Mouse (Mus musculus) MEL (cell line): ENCODE data around the gene Mpp5. TPM values are rescaled to one million over a fixed set of nuclear protein-coding genes. Genes with fewer than 3 reads are reported as not detected.

Experiments
- DNase-seq: peaks from one replicate; pipeline ENCODE4 v3.0.0; 2011; ENCODE audit warnings: low read depth, low spot score
- H3K27ac ChIP-seq: 2 replicates; pipeline ENCODE4 v1.5.1; 2012; ENCODE audit warnings: low read depth, mild to moderate bottlenecking, control low read depth, low read length, moderate library complexity; ENCODE audit not compliant: control insufficient read depth
- H3K27me3 ChIP-seq, 2 experiments: fragments of 150-350 bp in 1 of 2; sonication (generic) in 1 of 2; 2 replicates each; pipeline ENCODE4 v1.6.1; 2012; ENCODE audit warnings: low read length in 2 of 2, mild to moderate bottlenecking in 2 of 2, improper control_type of control experiment in 1 of 2, moderate library complexity in 1 of 2; ENCODE audit not compliant: insufficient read depth in 2 of 2, control insufficient read depth in 1 of 2
- H3K36me3 ChIP-seq, 2 experiments: 2 replicates each; pipeline ENCODE4 v1.6.1; 2012 to 2014; ENCODE audit warnings: low read length in 2 of 2, improper control_type of control experiment in 1 of 2, inconsistent platforms in 1 of 2, mild to moderate bottlenecking in 1 of 2; ENCODE audit not compliant: insufficient read depth in 2 of 2, control insufficient read depth in 1 of 2
- H3K4me1 ChIP-seq, 2 experiments: fragments of 150-350 bp in 1 of 2; sonication (generic) in 1 of 2; 2 replicates each; pipeline ENCODE4 v1.6.1; 2012; ENCODE audit warnings: low read length in 2 of 2, improper control_type of control experiment in 1 of 2, mild to moderate bottlenecking in 1 of 2; ENCODE audit not compliant: insufficient read depth in 2 of 2, control insufficient read depth in 1 of 2
- H3K4me3 ChIP-seq, 2 experiments: fragments of 150-350 bp in 1 of 2; sonication (generic) in 1 of 2; 2 replicates each; pipeline ENCODE4 v1.5.1; 2012; ENCODE audit warnings: low read depth in 2 of 2, low read length in 2 of 2, mild to moderate bottlenecking in 2 of 2, moderate library complexity in 2 of 2, control low read depth in 1 of 2, improper control_type of control experiment in 1 of 2; ENCODE audit not compliant: control insufficient read depth in 1 of 2, insufficient read depth in 1 of 2
- H3K79me2 ChIP-seq: 2 replicates; pipeline ENCODE4 v1.6.1; 2012; ENCODE audit warnings: mild to moderate bottlenecking, low read length, moderate library complexity; ENCODE audit not compliant: control insufficient read depth, poor library complexity, insufficient read depth
- H3K9ac ChIP-seq: 2 replicates; pipeline ENCODE4 v1.6.1; 2012; ENCODE audit warnings: low read depth, mild to moderate bottlenecking, control low read depth, low read length, moderate library complexity; ENCODE audit not compliant: control insufficient read depth, poor library complexity, severe bottlenecking
- H3K9me3 ChIP-seq: fragments of 150-350 bp; sonication (generic); replicated peaks from 2 replicates; pipeline ENCODE4 v1.6.1; 2012; ENCODE audit warnings: mild to moderate bottlenecking, low read length, improper control_type of control experiment, moderate library complexity; ENCODE audit not compliant: insufficient read depth
- CHD2 ChIP-seq: IDR thresholded peaks from 2 replicates; pipeline ENCODE4 v1.6.1; 2011; ENCODE audit warnings: low read length, improper control_type of control experiment
- ELF1 ChIP-seq: IDR thresholded peaks from 2 replicates; pipeline ENCODE4 v1.6.1; 2014; ENCODE audit warnings: low read depth, mild to moderate bottlenecking, inconsistent platforms, low read length, improper control_type of control experiment, moderate library complexity
- GABPA ChIP-seq: IDR thresholded peaks from 2 replicates; pipeline ENCODE4 v1.6.1; 2012; ENCODE audit warnings: low read depth, mild to moderate bottlenecking, inconsistent platforms, low read length, improper control_type of control experiment, moderate library complexity
- KAT2A ChIP-seq: conservative IDR thresholded peaks from 2 replicates; pipeline ENCODE4 v1.6.1; 2012; ENCODE audit warnings: low read depth, low read length, improper control_type of control experiment, inconsistent platforms
- POLR2A ChIP-seq, 2 experiments: IDR thresholded peaks; 2 replicates each; pipeline ENCODE4 v1.6.1; 2011 to 2012; ENCODE audit warnings: low read length in 2 of 2, mild to moderate bottlenecking in 2 of 2, control low read depth in 1 of 2, improper control_type of control experiment in 1 of 2, low read depth in 1 of 2, moderate library complexity in 1 of 2; ENCODE audit not compliant: control insufficient read depth in 1 of 2, insufficient read depth in 1 of 2, poor library complexity in 1 of 2
- POLR2AphosphoS2 ChIP-seq: IDR thresholded peaks from 2 replicates; pipeline ENCODE4 v1.6.1; 2011; ENCODE audit warnings: low read length, improper control_type of control experiment
- POLR2AphosphoS5 ChIP-seq: IDR thresholded peaks from 2 replicates; pipeline ENCODE4 v1.6.1; 2012; ENCODE audit warnings: low read depth, borderline replicate concordance, mild to moderate bottlenecking, inconsistent platforms, low read length, moderate library complexity, mixed read lengths
- RAD21 ChIP-seq: IDR thresholded peaks from 2 replicates; pipeline ENCODE4 v1.6.1; 2011; ENCODE audit warnings: mild to moderate bottlenecking, low read depth, low read length, improper control_type of control experiment
- RCOR1 ChIP-seq: IDR thresholded peaks from 2 replicates; pipeline ENCODE4 v1.6.1; 2012; ENCODE audit warnings: low read depth, mild to moderate bottlenecking, inconsistent platforms, low read length, improper control_type of control experiment
- TAL1 ChIP-seq: IDR thresholded peaks from 2 replicates; pipeline ENCODE4 v1.6.1; 2012; ENCODE audit warnings: mild to moderate bottlenecking, inconsistent platforms, low read length, moderate library complexity, mixed read lengths
- TBP ChIP-seq: IDR thresholded peaks from 2 replicates; pipeline ENCODE4 v1.8.0; 2011; ENCODE audit warnings: low read depth, low read length, improper control_type of control experiment
- UBTF ChIP-seq: IDR thresholded peaks from 2 replicates; pipeline ENCODE4 v1.6.1; 2012; ENCODE audit warnings: low read depth, mild to moderate bottlenecking, inconsistent platforms, low read length, improper control_type of control experiment, moderate library complexity, borderline replicate concordance; ENCODE audit not compliant: insufficient read depth
- USF1 ChIP-seq: IDR thresholded peaks from 2 replicates; pipeline ENCODE4 v1.6.1; 2014; ENCODE audit warnings: low read depth, mild to moderate bottlenecking, inconsistent platforms, low read length, improper control_type of control experiment, moderate library complexity
- ZKSCAN1 ChIP-seq: IDR thresholded peaks from 2 replicates; pipeline ENCODE4 v1.6.1; 2012; ENCODE audit warnings: low read depth, mild to moderate bottlenecking, inconsistent platforms, low read length, improper control_type of control experiment, moderate library complexity
- ZNF384 ChIP-seq: IDR thresholded peaks from 2 replicates; pipeline ENCODE4 v1.6.1; 2012; ENCODE audit warnings: low read depth, mild to moderate bottlenecking, inconsistent platforms, low read length, improper control_type of control experiment
- polyA plus RNA-seq, 2 experiments: library from polyadenylated mRNA; stranded (reverse) in 1 of 2; unstranded in 1 of 2; fragments of >175 nt in 1 of 2; fragments of >200 nt in 1 of 2; gene quantifications; 2 replicates each; pipeline versions ENCODE4 v1.2.1 to v1.2.4; 2012; ENCODE audit warnings: low replicate concordance in 2 of 2, low read depth in 1 of 2; ENCODE audit not compliant: insufficient read length in 2 of 2, insufficient read depth in 1 of 2, missing spikeins in 1 of 2
- total RNA-seq: library from RNA; depleted of rRNA; stranded (reverse); fragments of 300-350 nt; gene quantifications from 2 replicates; pipeline ENCODE4 v1.2.3, GENCODE M21; 2012

Mpp5 gene
- total and polyA plus RNA-seq, 3 experiments = 15.1 to 143 (median 15.2) TPM

DNA sequence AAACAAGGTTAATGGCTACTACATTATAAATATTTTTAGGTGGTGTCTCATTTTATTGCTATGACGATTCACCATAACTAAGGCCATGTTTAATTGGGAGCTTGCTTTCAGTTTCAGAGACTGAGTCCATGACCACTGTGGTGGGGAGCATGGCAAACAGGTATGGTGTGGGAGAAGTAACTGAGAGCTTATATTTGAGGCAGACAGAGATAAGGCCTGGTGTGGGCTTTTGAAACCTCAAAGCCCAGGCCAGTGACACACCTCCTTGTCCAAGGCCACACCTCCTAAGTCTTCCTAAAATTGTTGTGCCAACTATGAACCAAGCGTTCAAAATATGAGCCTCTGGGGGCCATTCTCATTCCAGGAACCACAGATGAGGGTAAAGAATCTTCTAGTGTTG, 85.8 kb downstream of the Mpp5 start:
- Histone ChIP-seq H3K27ac (no peak overlapping the region), H3K36me3 (peaks cover 0 to 39% of the 10 kb centered on the region in 2 experiments; a peak in 2 of 4 replicates), H3K9me3 (no peaks in the 10 kb centered on the region), H3K4me1 (no peaks in the 10 kb centered on the region), H3K9ac (no peak overlapping the region), H3K27me3 (no peaks in the 10 kb centered on the region), H3K4me3 (no peak overlapping the region), H3K79me2 (no peaks in the 10 kb centered on the region)
- TF ChIP-seq USF1 (no peak), POLR2AphosphoS2 (no peak), RCOR1 (no peak), POLR2A (IDR thresholded peaks at IDR 0.05; ENCODE audit: control insufficient read depth in 1 of 2, insufficient read depth in 1 of 2, low read depth in 1 of 2, low read length in 2 of 2, poor library complexity in 1 of 2) (no peak), TBP (no peak), GABPA (no peak), CHD2 (no peak), POLR2AphosphoS5 (no peak), UBTF (no peak), ZKSCAN1 (no peak), KAT2A (no peak), RAD21 (no peak), ZNF384 (no peak), TAL1 (no peak)
- no peak for DNase-seq

GRCm38 (mm10) chr12:78839906-78840305, 91.2 kb downstream of the Mpp5 start:
- no peak for DNase-seq
- Histone ChIP-seq H3K9ac (no peak overlapping the region), H3K36me3 (peaks cover 0 to 28% of the 10 kb centered on the region in 2 experiments; a peak in 2 of 4 replicates), H3K4me3 (no peak overlapping the region), H3K79me2 (no peaks in the 10 kb centered on the region), H3K27ac (no peak overlapping the region)
- TF ChIP-seq ELF1 (no peak), TAL1 (no peak)
- TF ChIP-seq, all 39 proteins: peak for 0
- no peaks in the 10 kb centered on the region for H3K9me3 ChIP-seq
- no peaks in the 10 kb centered on the region for H3K27me3 ChIP-seq
- no peaks in the 10 kb centered on the region for H3K4me1 ChIP-seq

DNA sequence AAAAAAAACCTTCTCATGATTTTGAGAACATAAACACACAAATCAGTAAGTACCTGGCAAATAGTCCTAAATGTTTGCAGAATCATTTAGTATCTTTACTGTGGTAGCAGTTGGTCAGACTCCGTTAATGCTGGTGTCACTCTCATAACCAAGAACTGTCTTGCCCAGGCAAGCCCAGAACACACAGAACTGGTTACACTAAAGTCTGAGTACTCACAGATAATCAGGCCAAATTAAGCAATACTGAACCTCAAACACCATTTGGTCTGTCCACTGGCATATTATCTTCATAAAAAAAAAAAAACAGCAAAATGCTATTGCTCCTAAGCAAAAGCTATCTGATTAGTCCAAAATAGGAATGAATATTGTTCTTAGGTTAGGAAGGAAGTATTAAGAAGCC, 93.7 kb downstream of the Mpp5 start:
- no peak overlapping the region for H3K9ac ChIP-seq
- H3K4me1 ChIP-seq = no peaks in the 10 kb centered on the region
- H3K27me3 ChIP-seq = no peaks in the 10 kb centered on the region
- H3K4me3 ChIP-seq = no peak overlapping the region
- H3K27ac ChIP-seq = no peak overlapping the region
- peaks cover 0 to 27% of the 10 kb centered on the region in 2 experiments; a peak in 2 of 4 replicates for H3K36me3 ChIP-seq
- H3K9me3 ChIP-seq = no peaks in the 10 kb centered on the region
- TF ChIP-seq POLR2A (IDR thresholded peaks at IDR 0.05; ENCODE audit: control insufficient read depth in 1 of 2, insufficient read depth in 1 of 2, low read depth in 1 of 2, low read length in 2 of 2, poor library complexity in 1 of 2) (no peak), UBTF (no peak)
- no peak for DNase-seq
- H3K79me2 ChIP-seq = no peaks in the 10 kb centered on the region
